Mouse (Mus musculus): ENCODE data around the gene Lamtor2. TPM values are rescaled to one million over a fixed set of nuclear protein-coding genes. Genes with fewer than 3 reads are reported as not detected.

The Lamtor2 gene
- polyA plus RNA-seq, 1 experiment, result 126 TPM

DNA sequence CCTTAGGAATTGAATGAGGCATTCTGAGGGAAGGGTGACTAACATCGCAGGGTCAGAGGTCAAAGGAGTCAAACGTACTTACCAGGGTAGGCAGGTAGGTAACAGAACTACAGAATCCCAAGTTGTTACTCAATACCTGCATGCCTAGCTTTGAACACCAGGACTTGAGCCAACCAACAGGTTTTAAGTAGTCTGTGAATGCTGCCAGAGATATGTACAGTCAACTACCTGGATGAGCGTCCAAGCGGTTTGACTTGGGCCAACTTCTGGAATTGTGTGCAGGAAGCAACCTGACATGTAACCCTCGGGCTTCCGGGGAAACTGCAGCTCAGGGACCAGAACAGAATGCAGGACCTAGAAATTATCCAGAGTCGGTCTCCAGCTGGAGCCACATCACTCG, 29.8 kb downstream of the Lamtor2 start:
- Histone ChIP-seq H3K27ac (ENCODE audit: control insufficient read depth, insufficient read depth, low read depth, low read length, poor library complexity) (no peak overlapping the region), H3K4me1 (ENCODE audit: control insufficient read depth, insufficient read depth, low read length) (no peaks in the 10 kb centered on the region), H3K4me3 (replicated peaks; ENCODE audit: control insufficient read depth, low read depth, low read length) (no peak overlapping the region)
- TF ChIP-seq CTCF (IDR thresholded peaks at IDR 0.05; ENCODE audit: control insufficient read depth, insufficient read depth, low read length), result no peak
- TF ChIP-seq POLR2A (IDR thresholded peaks at IDR 0.05; ENCODE audit: borderline replicate concordance, control insufficient read depth, low read depth, low read length), result no peak
- WGBS, result 88% methylated on average over 8 of the region's 8 CpGs

DNA sequence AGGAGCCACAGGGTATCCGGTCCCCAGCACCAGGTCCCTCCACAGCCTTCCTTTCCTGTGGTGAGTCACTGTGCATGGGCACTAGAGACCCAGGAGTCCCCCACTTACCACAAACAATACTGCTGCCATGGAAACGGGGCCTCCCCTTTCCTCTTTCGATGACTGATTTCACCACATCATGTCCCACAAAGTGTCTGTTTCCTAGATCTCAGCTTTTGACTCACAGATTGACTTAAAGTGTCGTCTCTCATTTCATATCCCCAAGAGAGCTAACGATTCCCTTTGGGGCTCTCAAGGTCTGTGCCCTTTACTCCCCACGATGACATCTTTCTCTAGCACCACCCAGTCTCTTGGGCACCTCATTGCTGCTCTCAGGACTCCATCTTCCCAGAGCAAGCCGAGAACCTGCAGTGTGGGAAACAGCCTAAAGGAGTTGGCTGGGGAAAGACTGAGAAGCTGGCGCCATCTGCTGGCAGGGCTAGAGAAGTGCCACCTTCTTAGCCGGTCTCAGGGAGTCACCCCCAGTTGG, 31.0 kb downstream of the Lamtor2 start:
- WGBS, result 2% methylated on average over 9 of the region's 9 CpGs

DNA sequence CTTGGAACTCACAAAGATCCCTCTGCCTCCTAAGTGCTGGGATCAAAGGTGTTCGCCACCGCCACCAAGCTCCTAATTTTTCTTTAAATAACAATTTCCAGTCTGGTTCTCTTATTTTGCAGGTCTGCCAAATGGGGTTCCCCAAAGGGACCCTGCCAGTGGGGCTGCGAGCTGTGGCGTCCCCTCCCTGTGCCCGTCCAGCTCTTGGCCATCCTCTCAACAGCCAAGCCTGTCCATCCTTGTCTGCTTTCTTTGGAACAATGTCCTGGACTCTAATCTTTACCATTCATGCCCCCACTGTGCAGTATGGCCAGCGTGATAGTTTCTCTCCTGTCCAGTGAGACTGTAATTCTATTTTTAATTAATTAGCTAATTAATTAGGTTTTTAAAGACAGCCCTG, 31.7 kb downstream of the Lamtor2 start:
- Histone ChIP-seq H3K4me3 (replicated peaks; ENCODE audit: control insufficient read depth, low read depth, low read length) (no peak overlapping the region), H3K27ac (ENCODE audit: control insufficient read depth, insufficient read depth, low read depth, low read length, poor library complexity) (no peak overlapping the region), H3K4me1 (ENCODE audit: control insufficient read depth, insufficient read depth, low read length) (no peaks in the 10 kb centered on the region)
- TF ChIP-seq POLR2A (IDR thresholded peaks at IDR 0.05; ENCODE audit: borderline replicate concordance, control insufficient read depth, low read depth, low read length) (no peak), CTCF (IDR thresholded peaks at IDR 0.05; ENCODE audit: control insufficient read depth, insufficient read depth, low read length) (no peak)
- WGBS, result 76% methylated on average over 6 of the region's 6 CpGs

More for the DNA sequence above, 31.0 kb downstream of the Lamtor2 start:
- no peak overlapping the region for H3K27ac ChIP-seq (ENCODE audit: control insufficient read depth, insufficient read depth, low read depth, low read length, poor library complexity)
- TF ChIP-seq CTCF (IDR thresholded peaks at IDR 0.05; ENCODE audit: control insufficient read depth, insufficient read depth, low read length) (peak; percentile 96), POLR2A (IDR thresholded peaks at IDR 0.05; ENCODE audit: borderline replicate concordance, control insufficient read depth, low read depth, low read length) (no peak)
- H3K4me1 ChIP-seq (ENCODE audit: control insufficient read depth, insufficient read depth, low read length), result no peaks in the 10 kb centered on the region
- H3K4me3 ChIP-seq (replicated peaks; ENCODE audit: control insufficient read depth, low read depth, low read length), result no peak overlapping the region

DNA sequence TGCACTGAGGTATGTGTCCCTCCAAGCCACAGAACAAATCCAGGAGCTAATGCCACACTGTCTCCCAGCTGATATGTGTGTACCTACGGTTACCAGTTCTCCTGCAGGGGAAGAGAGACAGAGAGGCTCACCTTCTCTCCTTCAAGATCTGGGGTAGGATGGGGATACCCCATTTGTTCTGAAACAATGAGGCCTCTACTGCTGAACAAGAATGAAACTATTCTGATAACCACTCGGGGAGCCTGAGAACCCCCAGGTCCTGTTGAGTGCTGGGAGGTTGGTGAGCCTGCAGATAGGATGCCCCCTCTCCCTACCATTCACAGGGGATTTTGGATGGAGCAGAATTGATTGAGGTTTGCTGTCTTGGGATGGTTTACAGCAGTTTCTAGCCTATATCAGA, 32.8 kb downstream of the Lamtor2 start:
- TF ChIP-seq CTCF (IDR thresholded peaks at IDR 0.05; ENCODE audit: control insufficient read depth, insufficient read depth, low read length), result no peak
- TF ChIP-seq POLR2A (IDR thresholded peaks at IDR 0.05; ENCODE audit: borderline replicate concordance, control insufficient read depth, low read depth, low read length), result no peak
- Histone ChIP-seq H3K4me1 (ENCODE audit: control insufficient read depth, insufficient read depth, low read length) (no peaks in the 10 kb centered on the region), H3K27ac (ENCODE audit: control insufficient read depth, insufficient read depth, low read depth, low read length, poor library complexity) (no peak overlapping the region), H3K4me3 (replicated peaks; ENCODE audit: control insufficient read depth, low read depth, low read length) (no peak overlapping the region)
- 75% methylated on average over 2 of the region's 2 CpGs for WGBS

DNA sequence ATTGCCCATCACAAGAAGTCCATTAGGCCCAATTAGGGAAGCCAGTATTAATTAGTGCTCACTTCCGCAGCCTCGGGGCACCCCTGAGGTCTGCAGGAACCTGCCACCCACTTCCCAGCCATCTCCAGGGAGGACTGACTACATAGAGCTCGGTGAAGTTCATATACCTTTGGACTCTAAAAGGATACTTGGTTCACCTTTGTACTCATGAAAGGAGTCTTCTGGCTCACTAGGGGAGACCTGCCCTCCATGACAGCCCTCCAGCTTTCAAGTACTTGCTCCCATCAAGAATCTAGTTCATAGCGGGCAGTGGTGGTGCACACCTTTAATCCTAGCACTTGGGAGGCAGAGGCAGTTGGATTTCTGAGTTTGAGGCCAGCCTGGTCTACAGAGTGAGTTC, 34.5 kb downstream of the Lamtor2 start:
- Histone ChIP-seq H3K4me3 (replicated peaks; ENCODE audit: control insufficient read depth, low read depth, low read length) (no peak overlapping the region), H3K27ac (ENCODE audit: control insufficient read depth, insufficient read depth, low read depth, low read length, poor library complexity) (no peak overlapping the region), H3K4me1 (ENCODE audit: control insufficient read depth, insufficient read depth, low read length) (no peaks in the 10 kb centered on the region)
- TF ChIP-seq POLR2A (IDR thresholded peaks at IDR 0.05; ENCODE audit: borderline replicate concordance, control insufficient read depth, low read depth, low read length), result no peak
- TF ChIP-seq CTCF (IDR thresholded peaks at IDR 0.05; ENCODE audit: control insufficient read depth, insufficient read depth, low read length), result no peak
- 83% methylated on average over 4 of the region's 4 CpGs for WGBS

DNA sequence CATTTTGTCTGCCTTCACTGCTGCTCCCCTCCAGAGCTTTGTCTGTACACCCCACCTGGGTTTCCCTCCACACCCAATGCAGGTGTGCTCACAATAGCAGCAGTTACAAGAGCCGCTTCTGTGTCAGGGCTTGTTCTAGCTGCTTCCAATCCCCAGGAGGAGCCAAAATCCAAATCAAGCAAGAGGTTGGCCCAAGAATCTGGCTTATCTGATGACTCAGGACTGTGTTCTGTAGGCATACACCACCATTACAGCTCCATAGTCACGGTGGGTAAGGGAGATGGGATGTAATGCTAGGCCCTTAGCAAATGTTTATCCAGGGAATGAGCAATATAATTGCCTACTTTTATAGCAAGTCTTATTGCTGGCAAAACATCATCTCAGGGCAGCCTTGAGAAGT, 36.5 kb downstream of the Lamtor2 start:
- TF ChIP-seq POLR2A (IDR thresholded peaks at IDR 0.05; ENCODE audit: borderline replicate concordance, control insufficient read depth, low read depth, low read length) (no peak), CTCF (IDR thresholded peaks at IDR 0.05; ENCODE audit: control insufficient read depth, insufficient read depth, low read length) (no peak)
- 88% methylated on average over 2 of the region's 2 CpGs for WGBS
- Histone ChIP-seq H3K4me3 (replicated peaks; ENCODE audit: control insufficient read depth, low read depth, low read length) (no peak overlapping the region), H3K4me1 (ENCODE audit: control insufficient read depth, insufficient read depth, low read length) (peaks cover 1% of the 10 kb centered on the region; the same call in 1 of the 2 replicates), H3K27ac (ENCODE audit: control insufficient read depth, insufficient read depth, low read depth, low read length, poor library complexity) (no peak overlapping the region)

DNA sequence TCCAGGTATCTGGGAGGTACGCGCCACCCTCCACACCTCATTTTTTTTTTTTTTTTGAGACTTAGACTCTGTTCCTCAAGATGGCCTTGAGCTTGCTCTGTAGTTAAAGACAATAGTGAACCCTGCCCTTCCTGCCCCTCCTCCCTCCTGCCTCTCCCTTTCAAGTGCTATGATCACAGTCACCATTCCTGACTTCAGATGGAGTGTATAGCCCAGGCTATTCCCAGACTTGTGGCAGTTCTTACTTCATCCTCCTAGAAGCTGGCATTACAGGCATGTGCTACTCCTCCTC, 37.8 kb downstream of the Lamtor2 start:
- TF ChIP-seq CTCF (IDR thresholded peaks at IDR 0.05; ENCODE audit: control insufficient read depth, insufficient read depth, low read length), result no peak
- no peak for TF ChIP-seq POLR2A (IDR thresholded peaks at IDR 0.05; ENCODE audit: borderline replicate concordance, control insufficient read depth, low read depth, low read length)
- WGBS, result 94% methylated on average over 2 of the region's 2 CpGs
- Histone ChIP-seq H3K4me3 (replicated peaks; ENCODE audit: control insufficient read depth, low read depth, low read length) (no peak overlapping the region), H3K4me1 (ENCODE audit: control insufficient read depth, insufficient read depth, low read length) (peaks cover 1% of the 10 kb centered on the region; the same call in 1 of the 2 replicates), H3K27ac (ENCODE audit: control insufficient read depth, insufficient read depth, low read depth, low read length, poor library complexity) (no peak overlapping the region)

DNA sequence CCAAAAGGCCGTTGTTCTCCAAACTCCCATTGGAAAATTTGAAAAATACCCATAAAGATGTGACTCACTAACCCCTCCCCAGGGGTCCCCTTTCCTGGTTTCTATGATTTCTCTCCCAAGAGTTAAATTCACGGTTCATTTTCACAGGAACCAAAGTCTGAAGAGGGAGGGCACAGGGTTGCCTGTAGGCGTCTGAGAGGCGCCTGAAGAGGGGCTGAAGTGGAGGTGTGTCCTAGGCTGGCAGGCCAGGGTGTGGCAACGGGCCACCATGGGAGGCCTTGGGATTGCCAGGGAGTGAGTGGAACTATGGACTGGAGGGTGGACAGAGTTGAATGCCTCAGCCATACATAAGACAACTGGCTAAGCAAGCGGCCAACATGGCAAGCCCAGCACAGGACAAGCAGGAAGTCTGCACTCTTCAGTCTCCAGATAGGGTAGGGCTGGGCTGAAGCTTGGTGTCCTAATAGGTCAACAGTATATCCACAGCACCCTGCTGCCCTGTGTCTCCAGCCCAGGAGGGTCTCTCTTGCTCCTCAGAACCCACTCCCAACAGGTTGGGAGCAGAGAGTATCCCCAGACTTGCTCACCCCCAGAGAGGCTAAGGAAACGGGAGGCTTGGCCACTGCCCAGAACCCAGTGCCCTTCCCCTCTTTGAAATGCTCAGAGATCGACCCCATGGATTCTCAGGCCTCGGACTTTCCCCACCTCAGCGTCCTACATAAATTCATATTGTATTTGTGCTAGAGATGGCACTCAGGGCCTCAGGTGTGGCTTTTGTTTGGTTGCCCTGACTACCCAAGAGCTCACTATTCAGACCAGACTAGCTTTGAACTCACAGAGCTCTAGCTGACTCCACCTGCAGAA, 38.4 kb downstream of the Lamtor2 start:
- Histone ChIP-seq H3K4me1 (ENCODE audit: control insufficient read depth, insufficient read depth, low read length) (peaks cover 1% of the 10 kb centered on the region; the same call in 1 of the 2 replicates), H3K27ac (ENCODE audit: control insufficient read depth, insufficient read depth, low read depth, low read length, poor library complexity) (no peak overlapping the region), H3K4me3 (replicated peaks; ENCODE audit: control insufficient read depth, low read depth, low read length) (no peak overlapping the region)
- WGBS, result 61% methylated on average over 10 of the region's 10 CpGs
- TF ChIP-seq POLR2A (IDR thresholded peaks at IDR 0.05; ENCODE audit: borderline replicate concordance, control insufficient read depth, low read depth, low read length), result no peak
- TF ChIP-seq CTCF (IDR thresholded peaks at IDR 0.05; ENCODE audit: control insufficient read depth, insufficient read depth, low read length), result no peak
